Mouse (Mus musculus): ENCODE results near the gene Frat1.

Gene Frat1

DNA sequence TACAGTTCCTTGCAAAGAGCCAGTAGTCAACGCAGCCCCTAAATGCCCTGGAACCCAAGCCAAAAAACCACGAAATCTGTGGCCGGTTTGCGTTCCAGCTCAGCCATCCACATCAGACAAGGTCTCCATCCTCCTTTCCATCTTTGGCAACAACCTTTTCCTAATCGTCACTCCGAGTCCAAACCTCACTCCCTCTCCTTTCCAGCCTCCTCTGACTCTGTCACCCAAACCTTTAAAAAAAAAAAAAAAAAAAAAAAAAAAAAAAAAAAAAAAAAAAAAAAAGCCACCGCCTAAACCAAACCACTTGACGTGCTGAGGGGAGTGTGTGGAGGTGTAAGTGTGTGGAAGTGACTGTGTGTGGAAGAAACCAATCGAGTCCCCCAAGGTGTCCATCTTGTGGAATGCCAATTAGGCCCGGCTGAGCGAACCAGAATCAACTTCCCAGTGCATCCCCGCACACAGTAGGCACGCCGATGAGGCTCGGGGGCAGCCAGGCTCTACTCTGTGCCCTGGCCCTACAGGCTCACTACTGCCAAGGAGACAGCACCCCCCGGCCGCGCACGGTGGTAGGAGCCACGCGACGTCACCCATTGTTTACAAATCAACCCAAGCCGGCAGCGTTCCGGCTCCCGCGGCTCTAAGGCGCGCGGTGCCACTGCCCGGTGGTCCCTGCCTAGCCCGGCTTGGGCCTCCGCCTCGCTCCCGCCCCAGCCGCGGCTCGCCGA is at the start of gene Frat1:
Gene Frat1 (plus strand): TSS at position 590 of the 725 bp plus-strand sequence.
- ATAC-seq (ENCODE audit: low TSS enrichment) = peak; percentile 87

DNA sequence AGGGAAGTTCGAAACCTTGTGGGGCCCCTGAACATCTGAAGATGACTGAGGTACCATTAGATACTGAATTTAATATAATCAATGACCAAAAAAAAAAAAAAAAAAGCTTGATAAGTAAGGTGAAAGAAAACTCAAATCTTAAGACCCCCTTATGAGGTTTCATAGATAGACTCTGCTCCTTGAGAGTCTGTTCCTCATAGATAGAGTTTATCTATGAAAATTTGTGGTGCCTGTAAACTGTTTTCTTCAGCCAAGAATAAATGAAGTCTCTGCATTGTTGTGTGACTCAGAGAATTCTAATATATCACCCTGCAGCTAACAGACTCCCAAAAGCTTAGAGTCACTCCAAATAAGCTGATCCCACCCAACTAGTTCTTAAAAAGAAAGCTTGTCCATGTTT is 42.9 kb upstream of the Frat1 start:
- no peak for ATAC-seq (ENCODE audit: low TSS enrichment)

DNA sequence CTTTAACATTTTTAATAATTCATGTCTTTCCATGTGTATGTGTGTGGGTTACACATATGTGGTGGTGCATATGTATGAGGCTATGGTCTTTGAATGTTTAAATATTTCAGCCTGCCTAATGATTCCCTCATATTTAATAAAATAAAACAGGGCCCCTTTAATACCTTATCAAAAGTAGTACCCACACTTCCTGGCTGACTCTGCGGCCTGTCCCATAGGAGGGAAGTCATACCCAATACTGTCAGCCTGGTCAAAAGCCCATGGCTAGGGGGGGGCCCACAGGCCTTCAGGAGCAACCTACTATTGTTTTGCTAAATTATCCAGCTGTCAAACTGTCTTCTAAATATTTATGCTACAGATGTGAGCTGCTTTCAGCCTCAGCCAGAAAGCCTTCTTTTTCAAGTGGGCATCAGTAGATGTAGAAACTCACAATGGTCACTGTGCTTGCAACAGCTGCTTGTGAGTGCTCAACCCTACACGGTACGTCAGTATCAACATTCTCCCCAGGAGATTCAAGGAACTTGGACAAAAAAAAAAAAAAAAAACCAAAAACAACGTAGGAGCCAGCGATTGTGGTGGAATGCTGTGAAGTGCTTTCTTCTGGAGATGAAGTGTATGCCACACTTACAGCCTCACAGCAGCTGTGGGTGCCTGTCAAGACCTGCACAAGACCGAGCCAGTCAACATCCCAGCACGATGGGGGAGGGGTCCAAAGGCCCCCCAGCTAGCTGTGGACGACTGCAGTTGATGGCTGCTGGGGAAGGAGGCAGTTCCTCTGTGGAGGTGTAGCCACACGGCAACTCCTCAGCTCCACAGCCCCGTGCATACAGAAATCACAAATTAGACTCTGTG is 40.4 kb upstream of the Frat1 start:
- no peak for ATAC-seq (ENCODE audit: low TSS enrichment)

DNA sequence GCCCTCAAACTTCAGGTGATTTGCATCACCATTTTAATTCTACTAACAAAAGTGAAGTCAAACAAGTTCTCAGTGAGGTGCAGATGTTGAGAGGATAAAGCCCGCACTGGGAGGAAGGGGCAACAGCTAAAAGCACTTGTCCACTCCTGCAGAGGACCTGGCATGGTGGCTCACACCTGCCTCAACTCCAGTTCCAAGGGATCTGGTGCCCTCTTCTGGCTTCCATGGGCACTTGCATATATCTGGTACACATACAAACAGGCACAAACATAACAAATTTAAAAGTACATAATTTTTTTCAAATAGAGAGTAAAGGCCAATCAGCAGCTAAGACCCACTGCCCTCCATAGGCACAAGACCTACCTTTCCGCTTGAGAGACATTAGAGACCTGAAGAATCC is 38.4 kb upstream of the Frat1 start:
- no peak for ATAC-seq (ENCODE audit: low TSS enrichment)

DNA sequence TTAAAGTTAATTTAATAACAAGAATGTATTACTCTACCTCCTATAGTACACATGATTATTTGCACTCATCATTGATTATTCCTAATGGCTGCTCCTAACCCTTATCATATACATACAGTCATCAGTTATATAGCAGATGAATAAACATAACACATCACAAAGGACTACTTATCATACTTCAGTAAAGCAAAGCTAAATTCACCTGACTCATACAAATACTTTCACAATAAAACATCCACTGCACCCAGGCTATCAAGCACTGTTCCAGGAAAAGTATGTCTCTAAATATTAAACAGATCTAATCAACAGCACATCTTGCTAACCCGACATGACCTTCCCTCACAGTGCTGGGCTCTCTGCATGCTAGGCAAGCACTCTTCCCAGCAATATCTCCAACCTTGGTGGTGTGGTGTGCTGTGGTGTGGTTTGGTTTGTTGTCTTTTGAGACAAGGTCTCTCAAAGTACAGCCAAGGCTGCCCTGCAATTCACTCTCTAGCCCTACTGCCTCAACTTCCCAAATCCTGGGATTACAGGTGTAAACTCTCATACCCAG is 36.8 kb upstream of the Frat1 start:
- no peak for ATAC-seq (ENCODE audit: low TSS enrichment)

DNA sequence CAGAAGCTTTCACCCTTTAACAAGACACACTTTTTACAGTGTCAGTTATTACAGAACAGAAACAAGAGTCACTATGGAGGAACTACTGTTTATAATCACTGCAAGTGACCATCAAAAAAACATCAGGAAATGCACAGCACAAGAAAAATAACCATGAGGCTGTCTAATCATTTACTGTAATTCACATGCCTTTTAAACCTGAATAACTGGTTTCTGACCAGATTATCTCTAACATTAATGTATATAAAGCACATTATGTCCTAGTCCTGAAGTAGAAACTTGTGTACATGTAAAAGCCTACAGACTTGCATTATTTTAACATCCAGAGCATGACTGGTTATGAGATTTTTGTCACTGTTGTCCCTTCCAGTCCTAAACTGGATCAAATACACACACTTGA is 35.8 kb upstream of the Frat1 start:
- ATAC-seq (ENCODE audit: low TSS enrichment) = no peak

DNA sequence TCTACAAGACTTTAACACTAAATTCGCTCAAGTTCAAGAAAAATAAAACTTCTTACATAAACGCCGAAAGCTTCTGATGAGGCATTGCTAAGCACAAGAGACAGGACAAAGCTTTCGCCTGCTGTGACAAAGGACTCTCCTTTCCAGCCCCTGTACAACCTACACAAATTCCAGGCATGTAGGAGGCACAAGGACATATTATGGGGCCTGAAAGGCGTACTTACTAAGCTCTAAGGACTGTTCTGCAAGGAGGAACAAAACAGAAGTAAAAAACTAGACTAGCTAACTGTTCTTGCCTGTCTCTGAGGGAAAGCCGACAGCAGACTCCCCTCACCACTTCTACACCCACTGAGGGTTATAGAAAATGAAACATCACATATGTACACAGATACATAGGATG is 34.9 kb upstream of the Frat1 start:
- no peak; the same call in 1 of the 2 replicates for ATAC-seq (ENCODE audit: low TSS enrichment)

DNA sequence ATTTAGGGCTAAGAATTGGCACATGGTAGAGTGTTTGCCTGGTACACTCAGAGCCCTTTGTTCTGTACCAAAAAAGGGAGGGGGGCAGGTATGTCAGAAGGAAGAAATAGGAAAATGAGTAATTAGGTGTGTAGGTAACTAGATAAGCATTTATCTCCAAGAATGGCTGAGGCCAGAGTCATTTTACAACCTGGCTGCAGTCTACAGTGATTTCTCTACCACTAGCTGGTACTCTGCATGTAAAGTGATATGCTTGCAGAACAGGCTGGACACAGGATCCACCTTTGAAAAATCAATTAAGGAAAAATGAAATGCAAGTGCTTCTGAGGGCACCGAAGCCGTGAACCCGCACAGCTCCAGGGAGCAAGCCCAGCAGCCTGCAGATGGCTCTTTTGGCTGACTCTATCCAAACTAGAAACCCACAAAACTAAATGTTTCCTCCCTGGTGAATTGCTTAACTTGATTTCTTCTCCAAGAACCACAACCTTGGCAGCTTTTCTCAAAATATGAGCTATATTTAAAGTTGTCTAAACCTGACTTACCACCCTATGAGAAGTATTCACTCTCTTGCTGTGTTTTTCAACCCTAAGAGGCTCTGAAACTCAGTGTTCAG is 33.5 kb upstream of the Frat1 start:
- ATAC-seq (ENCODE audit: low TSS enrichment) = no peak

DNA sequence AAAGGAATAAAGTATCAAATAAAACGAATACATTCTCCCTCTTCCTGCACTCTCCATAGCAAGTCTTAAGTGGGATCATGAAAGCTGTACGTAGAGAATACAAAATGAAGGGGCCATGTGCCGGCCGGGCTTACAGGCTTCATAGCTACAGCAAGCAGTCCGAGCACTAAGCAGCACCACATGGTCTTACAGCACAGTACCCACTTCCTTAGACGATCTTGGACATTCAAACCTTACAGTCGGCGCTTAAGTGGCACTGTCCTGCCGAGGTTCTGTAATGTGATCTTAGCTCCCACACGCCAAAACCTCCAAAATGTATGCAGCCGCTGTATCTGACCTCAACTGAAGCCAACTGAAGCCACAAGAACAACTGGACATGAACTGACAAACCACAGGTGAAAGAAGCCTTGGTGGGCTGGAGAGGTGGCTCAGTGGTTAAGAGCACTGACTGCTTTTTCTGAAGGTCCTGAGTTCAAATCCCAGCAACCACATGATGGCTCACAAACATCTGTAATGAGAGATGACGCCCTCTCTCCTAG is 32.9 kb upstream of the Frat1 start:
- no peak for ATAC-seq (ENCODE audit: low TSS enrichment)

DNA sequence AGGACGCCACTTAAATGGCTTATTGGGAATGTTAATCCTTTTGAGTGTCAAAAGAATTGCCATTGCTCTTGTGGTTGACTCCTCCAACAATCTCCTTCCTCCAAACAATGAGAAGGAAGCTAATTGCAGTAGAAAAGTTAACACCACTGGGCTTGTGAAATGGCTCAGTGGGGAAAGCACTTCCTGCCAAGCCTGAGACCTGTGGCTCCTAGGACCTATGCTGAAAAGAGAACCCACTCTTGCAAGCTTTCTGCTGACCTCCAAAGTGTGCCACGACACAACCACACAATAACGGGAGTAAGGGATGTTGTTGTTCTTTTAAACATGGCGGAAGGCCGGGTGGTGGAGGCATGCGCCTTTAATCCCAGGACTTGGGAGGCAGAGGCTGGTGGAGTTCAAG is 32.2 kb upstream of the Frat1 start:
- no peak for ATAC-seq (ENCODE audit: low TSS enrichment)

DNA sequence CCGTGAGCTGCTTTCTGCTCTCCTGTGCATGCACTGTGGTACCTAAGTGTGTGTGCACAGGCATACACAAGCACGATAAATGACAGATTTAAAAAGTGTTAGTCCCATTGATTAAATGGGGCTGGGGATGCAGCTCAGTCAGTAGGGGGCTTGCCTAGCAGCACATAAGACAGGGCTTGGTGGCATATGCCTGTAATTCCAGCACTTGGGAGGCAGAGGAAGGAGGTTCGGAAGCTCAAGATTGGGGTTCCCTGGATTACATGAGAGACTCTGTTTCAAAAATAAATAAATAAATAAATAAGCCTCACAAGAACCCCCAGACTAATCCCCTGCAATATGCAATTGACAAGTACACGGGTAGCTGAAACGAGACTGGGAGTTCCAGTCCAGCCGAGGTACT is 29.3 kb upstream of the Frat1 start:
- no peak for ATAC-seq (ENCODE audit: low TSS enrichment)

DNA sequence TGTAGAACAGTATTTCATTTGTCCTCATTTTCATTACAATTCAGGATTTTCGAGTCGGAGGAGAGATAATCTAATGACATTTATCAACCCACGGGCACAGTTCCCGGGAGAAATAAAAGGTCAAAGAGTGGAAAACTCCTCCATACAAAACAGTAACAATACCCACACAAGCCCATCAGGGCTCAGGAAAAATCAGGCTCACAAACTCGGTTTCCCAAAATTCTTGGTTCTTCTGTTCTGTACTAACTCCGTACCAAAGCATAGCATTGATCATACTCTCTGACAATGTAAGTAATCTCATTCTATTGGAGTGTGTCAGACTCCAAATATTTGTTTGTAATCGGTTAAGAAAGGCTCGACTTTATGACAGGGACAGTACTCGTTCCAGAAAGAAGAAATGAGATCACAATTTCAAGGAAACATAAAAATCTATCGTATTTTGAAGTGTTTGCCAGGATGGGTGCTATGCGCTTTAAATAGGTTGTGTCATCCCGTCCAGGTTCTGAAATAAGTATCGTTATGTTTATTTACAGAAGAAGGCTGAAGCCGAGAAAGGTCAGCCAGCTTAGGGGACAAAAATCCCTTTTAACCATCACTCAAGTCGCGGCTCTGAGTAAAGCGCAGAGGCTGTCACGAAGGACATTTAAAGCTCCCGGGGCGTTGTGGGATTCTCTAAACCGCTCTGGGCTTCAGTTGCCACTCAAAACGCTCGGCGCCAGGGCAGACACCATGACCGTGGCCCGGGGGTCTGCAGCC is 28.6 kb upstream of the Frat1 start:
- ATAC-seq (ENCODE audit: low TSS enrichment) = no peak; the same call in 1 of the 2 replicates

DNA sequence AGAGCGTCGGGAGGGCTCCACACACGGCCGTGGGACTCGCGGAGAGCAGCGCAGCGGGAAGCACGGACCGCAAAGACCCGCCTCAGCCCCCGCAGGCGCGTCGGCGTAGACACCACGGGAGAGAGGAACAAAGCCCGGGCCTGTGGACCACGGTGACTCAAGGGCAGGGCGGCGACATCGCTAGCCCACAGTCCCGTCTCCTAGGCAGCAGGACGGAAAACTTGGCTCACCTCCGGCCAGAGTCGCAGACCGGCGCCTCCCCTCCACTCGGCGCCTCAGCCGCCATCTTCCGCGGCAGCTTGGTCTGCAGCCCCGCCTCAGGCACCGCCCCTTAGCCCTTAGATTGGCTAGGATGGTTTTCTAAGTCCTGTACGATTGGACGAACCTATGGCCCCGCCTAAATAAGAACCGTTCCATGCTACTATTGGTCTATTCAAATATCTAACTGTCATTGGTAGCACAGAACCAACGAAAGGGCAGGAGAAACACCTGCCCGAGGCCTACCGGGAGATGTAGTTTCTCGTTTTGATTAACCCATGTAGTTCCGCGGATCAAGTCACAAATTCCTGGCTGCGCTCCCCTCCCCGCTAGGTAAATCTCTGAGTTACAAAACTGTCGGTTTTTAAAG is 27.9 kb upstream of the Frat1 start, which contains the start of gene Arhgap19:
Gene Arhgap19 (minus strand): TSS at position 306 of the 628 bp plus-strand sequence.
- ATAC-seq (ENCODE audit: low TSS enrichment) = peak; percentile 100

DNA sequence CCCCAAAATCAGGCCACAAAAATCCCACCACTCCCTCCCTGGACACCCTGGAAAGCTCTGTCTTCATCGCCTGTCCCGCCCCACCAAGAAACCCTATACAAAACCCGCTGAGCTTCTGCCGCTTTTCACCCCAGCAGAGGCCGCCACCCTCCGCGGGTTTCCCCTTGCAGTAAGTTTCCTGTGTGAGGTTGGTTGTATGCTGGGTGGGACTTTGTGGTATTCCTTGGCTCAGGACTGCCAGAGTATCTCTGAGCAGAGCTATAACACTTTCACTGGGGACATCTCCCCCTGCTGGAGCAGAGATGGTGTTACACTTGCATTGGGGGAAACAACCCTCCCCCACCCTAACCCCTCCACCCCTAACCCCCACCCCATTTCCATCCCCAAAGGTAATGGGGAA is 26.4 kb upstream of the Frat1 start:
- ATAC-seq (ENCODE audit: low TSS enrichment) = no peak

DNA sequence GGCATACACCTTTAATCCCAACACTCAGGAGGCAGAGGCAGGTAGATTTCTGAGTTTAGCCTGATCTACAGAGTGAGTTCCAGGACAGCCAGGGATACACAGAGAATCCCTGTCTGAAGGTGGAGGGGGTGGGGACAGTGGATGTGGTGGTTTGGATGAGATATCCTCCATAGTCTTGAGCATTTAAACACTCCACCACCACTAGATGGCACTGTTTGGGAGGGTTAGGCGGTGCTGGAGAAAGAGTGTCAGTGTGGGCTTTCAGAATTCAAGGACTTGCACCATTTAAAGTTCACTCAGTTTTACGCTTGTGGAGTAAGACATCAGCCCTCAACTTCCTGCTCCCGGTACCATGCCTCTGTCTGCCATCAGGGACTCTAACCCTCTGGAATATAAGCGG is 23.9 kb upstream of the Frat1 start:
- ATAC-seq (ENCODE audit: low TSS enrichment) = no peak

DNA sequence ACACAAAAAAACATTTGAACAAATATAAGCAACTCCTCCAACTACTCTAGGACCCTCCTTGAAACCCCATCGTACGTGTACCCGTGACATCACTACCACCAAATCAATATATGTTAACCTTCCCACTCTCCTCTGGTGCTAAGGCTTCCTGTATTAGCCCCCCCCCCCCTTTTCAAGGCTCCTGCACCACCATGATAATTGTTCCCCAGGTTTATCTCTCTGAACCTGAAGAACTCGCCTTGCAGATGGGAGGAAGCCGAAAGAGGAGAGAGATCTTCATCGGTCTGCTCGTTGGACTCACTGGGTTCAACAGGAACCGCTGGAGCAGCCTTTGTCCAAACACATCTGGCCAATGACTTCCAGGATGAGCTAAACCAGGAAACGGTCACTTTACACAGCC is 22.3 kb upstream of the Frat1 start:
- ATAC-seq (ENCODE audit: low TSS enrichment) = no peak

DNA sequence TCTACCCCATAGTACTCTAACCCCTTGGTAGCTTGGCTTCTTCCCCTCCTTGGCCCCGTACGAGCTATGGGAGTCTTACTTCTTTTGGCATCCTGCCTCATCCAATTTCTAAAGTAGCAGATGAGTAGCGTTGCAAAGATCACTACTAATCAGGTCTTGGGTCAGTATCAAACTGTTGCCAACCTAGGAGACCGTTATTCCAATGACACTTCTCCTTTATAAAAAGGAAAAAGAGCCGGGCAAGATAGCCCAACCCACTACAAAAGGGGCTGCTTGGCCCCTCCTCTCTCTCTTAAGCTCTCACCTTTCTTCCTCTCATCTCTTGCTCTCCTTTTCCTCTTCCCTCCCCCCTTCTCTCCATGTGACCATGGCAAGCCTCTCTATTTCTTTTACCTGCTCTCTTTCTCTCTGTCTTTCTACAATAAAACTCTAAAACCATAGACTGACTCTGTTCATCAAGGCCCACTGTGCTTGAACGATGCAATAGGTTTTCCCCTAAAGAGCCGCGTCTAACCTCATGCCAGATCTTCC is 21.6 kb upstream of the Frat1 start:
- no peak for ATAC-seq (ENCODE audit: low TSS enrichment)

DNA sequence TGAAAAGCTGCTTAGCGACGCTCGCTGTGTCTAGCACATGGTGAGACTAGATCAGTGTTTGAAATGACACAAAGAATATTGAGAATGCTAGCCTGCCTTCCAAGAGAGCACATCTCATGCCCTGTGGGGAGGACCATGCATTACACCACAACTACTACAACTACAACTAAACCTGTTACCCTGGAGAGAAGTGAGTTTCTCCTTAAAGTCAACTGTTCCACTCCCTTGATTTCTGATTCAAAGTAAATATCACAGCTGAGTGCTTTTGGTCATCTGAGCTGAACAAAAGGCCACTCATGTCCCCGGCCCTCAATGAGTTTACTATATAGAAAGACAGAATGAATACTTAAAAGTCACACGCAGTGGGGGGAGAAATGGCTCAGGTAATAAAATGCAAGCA is 19.7 kb upstream of the Frat1 start:
- ATAC-seq (ENCODE audit: low TSS enrichment) = no peak

DNA sequence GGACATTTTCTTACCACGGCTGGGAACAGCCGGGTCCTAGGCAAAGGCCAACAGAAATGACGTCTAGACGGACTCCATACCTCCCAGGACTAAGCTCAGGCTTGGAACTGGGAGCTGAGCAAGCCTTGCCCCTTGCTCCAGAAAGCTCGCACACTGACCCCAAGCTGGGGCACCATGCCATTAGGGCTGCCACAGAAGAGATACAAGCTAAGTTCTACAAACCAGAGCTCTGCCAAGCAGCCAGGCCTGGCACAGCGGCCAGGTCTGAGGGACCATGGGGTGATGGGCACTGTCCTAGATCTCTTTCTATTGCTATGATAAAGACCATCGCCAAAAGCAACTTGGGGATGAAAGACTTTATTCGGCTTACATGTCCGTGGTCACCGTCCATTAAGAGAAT is 17.2 kb upstream of the Frat1 start:
- ATAC-seq (ENCODE audit: low TSS enrichment) = no peak

DNA sequence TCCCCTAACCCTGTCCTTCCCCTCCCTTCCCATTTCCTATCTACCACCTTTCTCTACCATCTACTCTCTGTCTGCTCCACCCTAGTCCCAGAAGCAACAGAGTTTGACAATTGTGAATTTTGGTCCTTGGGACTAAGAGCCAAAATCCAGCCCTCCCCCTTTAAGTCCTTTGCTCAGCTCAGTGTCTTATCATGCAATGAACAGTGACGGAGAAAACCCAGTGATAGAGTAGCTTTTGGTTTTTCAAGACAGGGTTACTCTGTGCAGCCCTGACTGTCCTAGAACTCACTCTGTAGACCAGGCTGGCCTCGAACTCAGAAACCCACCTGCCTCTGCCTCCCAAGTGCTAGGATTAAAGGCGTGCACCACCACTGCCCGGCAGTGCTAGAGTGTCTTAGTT is 16.4 kb upstream of the Frat1 start:
- no peak for ATAC-seq (ENCODE audit: low TSS enrichment)

DNA sequence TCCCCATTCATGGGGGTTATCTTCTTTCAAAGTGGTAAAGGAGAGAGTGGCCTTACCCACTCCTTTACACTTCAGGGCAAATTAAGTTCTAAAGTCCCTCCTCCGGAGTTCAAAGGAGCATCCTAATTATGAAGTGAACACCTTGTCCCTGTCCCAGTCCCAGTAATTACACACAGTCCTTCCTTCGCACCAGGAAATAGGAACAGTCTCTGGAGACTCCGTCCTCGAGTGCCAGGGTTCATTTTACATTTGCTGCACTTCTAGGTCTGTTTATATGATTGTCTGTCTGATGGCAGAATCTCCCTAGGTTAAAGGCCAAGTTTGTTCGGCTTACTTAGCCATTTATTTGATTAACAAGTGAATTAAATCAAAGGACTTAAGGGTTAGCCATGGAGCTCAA is 13.4 kb upstream of the Frat1 start:
- ATAC-seq (ENCODE audit: low TSS enrichment) = no peak

All from frontal cortex, adult (tissue).